Mouse (Mus musculus) MEL (cell line): Measurements from ENCODE around the gene St8sia6. TPM values are rescaled to one million over a fixed set of nuclear protein-coding genes. Genes with fewer than 3 reads are reported as not detected.

ENCODE experiments used
- DNase-seq: peaks from one replicate; pipeline ENCODE4 v3.0.0; 2011; ENCODE audit warnings: low read depth, low spot score
- H3K27ac ChIP-seq: 2 replicates; pipeline ENCODE4 v1.5.1; 2012; ENCODE audit warnings: low read depth, mild to moderate bottlenecking, control low read depth, low read length, moderate library complexity; ENCODE audit not compliant: control insufficient read depth
- H3K27me3 ChIP-seq, 2 experiments: fragments of 150-350 bp in 1 of 2; sonication (generic) in 1 of 2; 2 replicates each; pipeline ENCODE4 v1.6.1; 2012; ENCODE audit warnings: low read length in 2 of 2, mild to moderate bottlenecking in 2 of 2, improper control_type of control experiment in 1 of 2, moderate library complexity in 1 of 2; ENCODE audit not compliant: insufficient read depth in 2 of 2, control insufficient read depth in 1 of 2
- H3K36me3 ChIP-seq, 2 experiments: 2 replicates each; pipeline ENCODE4 v1.6.1; 2012 to 2014; ENCODE audit warnings: low read length in 2 of 2, improper control_type of control experiment in 1 of 2, inconsistent platforms in 1 of 2, mild to moderate bottlenecking in 1 of 2; ENCODE audit not compliant: insufficient read depth in 2 of 2, control insufficient read depth in 1 of 2
- H3K4me1 ChIP-seq, 2 experiments: fragments of 150-350 bp in 1 of 2; sonication (generic) in 1 of 2; 2 replicates each; pipeline ENCODE4 v1.6.1; 2012; ENCODE audit warnings: low read length in 2 of 2, improper control_type of control experiment in 1 of 2, mild to moderate bottlenecking in 1 of 2; ENCODE audit not compliant: insufficient read depth in 2 of 2, control insufficient read depth in 1 of 2
- H3K4me3 ChIP-seq, 2 experiments: fragments of 150-350 bp in 1 of 2; sonication (generic) in 1 of 2; 2 replicates each; pipeline ENCODE4 v1.5.1; 2012; ENCODE audit warnings: low read depth in 2 of 2, low read length in 2 of 2, mild to moderate bottlenecking in 2 of 2, moderate library complexity in 2 of 2, control low read depth in 1 of 2, improper control_type of control experiment in 1 of 2; ENCODE audit not compliant: control insufficient read depth in 1 of 2, insufficient read depth in 1 of 2
- H3K79me2 ChIP-seq: 2 replicates; pipeline ENCODE4 v1.6.1; 2012; ENCODE audit warnings: mild to moderate bottlenecking, low read length, moderate library complexity; ENCODE audit not compliant: control insufficient read depth, poor library complexity, insufficient read depth
- H3K9ac ChIP-seq: 2 replicates; pipeline ENCODE4 v1.6.1; 2012; ENCODE audit warnings: low read depth, mild to moderate bottlenecking, control low read depth, low read length, moderate library complexity; ENCODE audit not compliant: control insufficient read depth, poor library complexity, severe bottlenecking
- H3K9me3 ChIP-seq: fragments of 150-350 bp; sonication (generic); replicated peaks from 2 replicates; pipeline ENCODE4 v1.6.1; 2012; ENCODE audit warnings: mild to moderate bottlenecking, low read length, improper control_type of control experiment, moderate library complexity; ENCODE audit not compliant: insufficient read depth
- CHD1 ChIP-seq: IDR thresholded peaks from 2 replicates; pipeline ENCODE4 v1.6.1; 2012; ENCODE audit warnings: low read depth, mild to moderate bottlenecking, inconsistent platforms, low read length, improper control_type of control experiment
- CHD2 ChIP-seq: IDR thresholded peaks from 2 replicates; pipeline ENCODE4 v1.6.1; 2011; ENCODE audit warnings: low read length, improper control_type of control experiment
- E2F4 ChIP-seq: IDR thresholded peaks from 2 replicates; pipeline ENCODE4 v1.6.1; 2011; ENCODE audit warnings: low read depth, low read length, improper control_type of control experiment, borderline replicate concordance
- ELF1 ChIP-seq: IDR thresholded peaks from 2 replicates; pipeline ENCODE4 v1.6.1; 2014; ENCODE audit warnings: low read depth, mild to moderate bottlenecking, inconsistent platforms, low read length, improper control_type of control experiment, moderate library complexity
- ETS1 ChIP-seq: IDR thresholded peaks from 2 replicates; pipeline ENCODE4 v1.6.1; 2012; ENCODE audit warnings: low read depth, mild to moderate bottlenecking, inconsistent platforms, low read length, improper control_type of control experiment, moderate library complexity
- GABPA ChIP-seq: IDR thresholded peaks from 2 replicates; pipeline ENCODE4 v1.6.1; 2012; ENCODE audit warnings: low read depth, mild to moderate bottlenecking, inconsistent platforms, low read length, improper control_type of control experiment, moderate library complexity
- GATA1 ChIP-seq: IDR thresholded peaks from 2 replicates; pipeline ENCODE4 v1.6.1; 2011; ENCODE audit warnings: low read depth, low read length, improper control_type of control experiment
- HCFC1 ChIP-seq: IDR thresholded peaks from 2 replicates; pipeline ENCODE4 v1.6.1; 2012; ENCODE audit warnings: low read depth, mild to moderate bottlenecking, inconsistent platforms, low read length, improper control_type of control experiment, moderate library complexity
- JUND ChIP-seq: IDR thresholded peaks from 2 replicates; pipeline ENCODE4 v1.6.1; 2011; ENCODE audit warnings: low read depth, mild to moderate bottlenecking, improper control_type of control experiment, low read length
- KAT2A ChIP-seq: conservative IDR thresholded peaks from 2 replicates; pipeline ENCODE4 v1.6.1; 2012; ENCODE audit warnings: low read depth, low read length, improper control_type of control experiment, inconsistent platforms
- MAFK ChIP-seq: IDR thresholded peaks from 2 replicates; pipeline ENCODE4 v1.6.1; 2011; ENCODE audit warnings: low read depth, mild to moderate bottlenecking, low read length, improper control_type of control experiment, borderline replicate concordance
- MAZ ChIP-seq: IDR thresholded peaks from 2 replicates; pipeline ENCODE4 v1.6.1; 2012; ENCODE audit warnings: low read depth, mild to moderate bottlenecking, inconsistent platforms, low read length, improper control_type of control experiment
- NELFE ChIP-seq: IDR thresholded peaks from 2 replicates; pipeline ENCODE4 v1.6.1; 2011; ENCODE audit warnings: low read depth, low read length, improper control_type of control experiment
- NRF1 ChIP-seq: IDR thresholded peaks from 2 replicates; pipeline ENCODE4 v1.6.1; 2014; ENCODE audit warnings: low read depth, mild to moderate bottlenecking, inconsistent platforms, low read length, improper control_type of control experiment, moderate library complexity; ENCODE audit not compliant: poor library complexity, insufficient read depth, severe bottlenecking
- POLR2A ChIP-seq, 2 experiments: IDR thresholded peaks; 2 replicates each; pipeline ENCODE4 v1.6.1; 2011 to 2012; ENCODE audit warnings: low read length in 2 of 2, mild to moderate bottlenecking in 2 of 2, control low read depth in 1 of 2, improper control_type of control experiment in 1 of 2, low read depth in 1 of 2, moderate library complexity in 1 of 2; ENCODE audit not compliant: control insufficient read depth in 1 of 2, insufficient read depth in 1 of 2, poor library complexity in 1 of 2
- POLR2AphosphoS2 ChIP-seq: IDR thresholded peaks from 2 replicates; pipeline ENCODE4 v1.6.1; 2011; ENCODE audit warnings: low read length, improper control_type of control experiment
- USF2 ChIP-seq, 2 experiments: IDR thresholded peaks; 2 replicates each; pipeline ENCODE4 v1.6.1; 2011 to 2012; ENCODE audit warnings: improper control_type of control experiment in 2 of 2, low read length in 2 of 2, borderline replicate concordance in 1 of 2, inconsistent platforms in 1 of 2, low read depth in 1 of 2, mild to moderate bottlenecking in 1 of 2; ENCODE audit not compliant: insufficient read depth in 1 of 2
- ZC3H11A ChIP-seq: IDR thresholded peaks from 2 replicates; pipeline ENCODE4 v1.6.1; 2012; ENCODE audit warnings: low read depth, mild to moderate bottlenecking, inconsistent platforms, low read length, improper control_type of control experiment
- ZKSCAN1 ChIP-seq: IDR thresholded peaks from 2 replicates; pipeline ENCODE4 v1.6.1; 2012; ENCODE audit warnings: low read depth, mild to moderate bottlenecking, inconsistent platforms, low read length, improper control_type of control experiment, moderate library complexity
- polyA plus RNA-seq, 2 experiments: library from polyadenylated mRNA; stranded (reverse) in 1 of 2; unstranded in 1 of 2; fragments of >175 nt in 1 of 2; fragments of >200 nt in 1 of 2; gene quantifications; 2 replicates each; pipeline versions ENCODE4 v1.2.1 to v1.2.4; 2012; ENCODE audit warnings: low replicate concordance in 2 of 2, low read depth in 1 of 2; ENCODE audit not compliant: insufficient read length in 2 of 2, insufficient read depth in 1 of 2, missing spikeins in 1 of 2
- total RNA-seq: library from RNA; depleted of rRNA; stranded (reverse); fragments of 300-350 nt; gene quantifications from 2 replicates; pipeline ENCODE4 v1.2.3, GENCODE M21; 2012

The St8sia6 gene
- total and polyA plus RNA-seq, 3 experiments: not detected

- Histone ChIP-seq H3K27ac (no peak overlapping the region), H3K27me3 (no peaks in the 10 kb centered on the region), H3K36me3 (no peaks in the 10 kb centered on the region), H3K79me2 (no peaks in the 10 kb centered on the region), H3K9me3 (no peaks in the 10 kb centered on the region), H3K9ac (no peak overlapping the region), H3K4me3 (no peak overlapping the region), H3K4me1 (no peaks in the 10 kb centered on the region)
- DNase-seq: no peak
- TF ChIP-seq JUND (no peak), CHD1 (no peak), MAZ (no peak), ZKSCAN1 (no peak), USF2 (IDR thresholded peaks at IDR 0.05; ENCODE audit: borderline replicate concordance in 1 of 2, insufficient read depth in 1 of 2, low read depth in 1 of 2, low read length in 2 of 2) (no peak), POLR2AphosphoS2 (no peak), GATA1 (no peak), NELFE (no peak), HCFC1 (no peak), GABPA (no peak), E2F4 (no peak), ZC3H11A (no peak), CHD2 (no peak), MAFK (no peak)
Observed at GRCm38 (mm10) chr2:13718628-13719185, 75.2 kb downstream of the St8sia6 start.

GRCm38 (mm10) chr2:13708785-13709184, 85.1 kb downstream of the St8sia6 start:
- H3K4me1 ChIP-seq: no peaks in the 10 kb centered on the region
- H3K36me3 ChIP-seq: no peaks in the 10 kb centered on the region
- TF ChIP-seq POLR2A (IDR thresholded peaks at IDR 0.05; ENCODE audit: control insufficient read depth in 1 of 2, insufficient read depth in 1 of 2, low read depth in 1 of 2, low read length in 2 of 2, poor library complexity in 1 of 2) (no peak), ZKSCAN1 (no peak), ETS1 (no peak), ELF1 (no peak), KAT2A (no peak), NRF1 (no peak)
- no peak overlapping the region for H3K4me3 ChIP-seq
- peaks cover 0 to 3% of the 10 kb centered on the region in 2 experiments; a peak in 1 of 4 replicates for H3K27me3 ChIP-seq
- no peak overlapping the region for H3K9ac ChIP-seq
- no peaks in the 10 kb centered on the region for H3K9me3 ChIP-seq
- no peaks in the 10 kb centered on the region for H3K79me2 ChIP-seq
- DNase-seq: no peak
- no peak overlapping the region for H3K27ac ChIP-seq
